Mouse (Mus musculus): ENCODE measurements at regions not wholly inside any gene's neighbourhood (a gene's known extent, or its start where the extent isn't known, plus 50 kb on each side); places are given as distances from the start of the nearest gene placed in this dataset.

DNA sequence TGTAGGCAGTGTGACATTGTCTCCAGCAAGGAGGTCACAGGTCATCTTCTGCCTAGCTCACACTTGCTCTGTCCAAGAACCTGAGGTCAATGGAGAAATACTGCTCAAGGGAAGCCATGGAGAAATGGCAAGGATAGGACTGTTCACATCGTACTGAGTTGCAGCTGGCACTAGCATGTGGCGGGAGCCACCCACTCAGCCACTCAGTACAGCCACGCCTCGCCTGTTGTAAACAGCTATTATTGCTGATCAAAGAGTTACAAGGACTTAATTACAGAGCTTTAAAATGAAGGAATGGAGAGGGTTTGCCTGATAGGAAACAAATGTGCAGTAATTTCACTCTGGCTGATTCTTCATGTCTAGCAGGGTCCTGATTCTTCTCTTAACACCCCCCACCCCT lies 64.8 kb downstream of the Dll1 start:
- no peaks in the 10 kb centered on the region for H3K4me1 ChIP-seq (replicated peaks; ENCODE audit: control insufficient read depth, insufficient read depth, low read length)
- ATAC-seq (ENCODE audit: low FRiP score) (no peak), DNase-seq (ENCODE audit: low spot score) (no peak)
- H3K36me3 ChIP-seq (replicated peaks; ENCODE audit: control insufficient read depth, insufficient read depth) = no peaks in the 10 kb centered on the region
- no peak overlapping the region for H3K4me2 ChIP-seq (replicated peaks)
- no peak overlapping the region for H3K4me3 ChIP-seq (replicated peaks; ENCODE audit: low read length)
- no peaks in the 10 kb centered on the region for H3K27me3 ChIP-seq (ENCODE audit: control insufficient read depth, insufficient read depth, low read length)
- 78% methylated on average over 4 of the region's 4 CpGs for WGBS
- H3K27ac ChIP-seq = no peak overlapping the region
- H3K9me3 ChIP-seq (ENCODE audit: control insufficient read depth, low read length) = no peaks in the 10 kb centered on the region
- no peak overlapping the region for H3K9ac ChIP-seq

DNA sequence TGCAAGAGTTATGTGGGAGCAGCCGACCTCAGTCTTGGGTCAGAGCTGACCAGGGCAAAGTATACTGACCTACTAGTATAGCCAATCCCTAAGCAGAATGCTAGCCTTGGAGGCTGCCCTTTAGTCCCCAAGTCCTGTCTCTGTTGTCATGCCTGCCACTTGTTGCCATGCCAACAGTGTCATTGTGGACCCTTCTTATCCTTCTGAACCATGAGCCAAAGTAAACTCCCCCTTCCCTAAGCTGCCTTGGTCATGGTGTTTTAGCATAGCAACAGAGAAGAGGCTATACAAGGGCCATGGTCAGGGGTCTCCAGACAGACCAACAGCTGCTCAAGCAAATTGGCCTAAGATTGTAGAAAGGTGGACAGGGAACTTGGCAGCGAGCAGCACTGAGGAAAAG lies 66.2 kb downstream of the Dll1 start:
- Histone ChIP-seq H3K9me3 (ENCODE audit: control insufficient read depth, low read length) (no peaks in the 10 kb centered on the region), H3K36me3 (replicated peaks; ENCODE audit: control insufficient read depth, insufficient read depth) (no peaks in the 10 kb centered on the region), H3K9ac (no peak overlapping the region), H3K4me1 (replicated peaks; ENCODE audit: control insufficient read depth, insufficient read depth, low read length) (no peaks in the 10 kb centered on the region), H3K4me2 (replicated peaks) (no peak overlapping the region), H3K27ac (no peak overlapping the region), H3K4me3 (replicated peaks; ENCODE audit: low read length) (no peak overlapping the region), H3K27me3 (ENCODE audit: control insufficient read depth, insufficient read depth, low read length) (no peaks in the 10 kb centered on the region)
- 54% methylated on average over 2 of the region's 2 CpGs for WGBS
- no peak for ATAC-seq (ENCODE audit: low FRiP score)
- DNase-seq (ENCODE audit: low spot score) = no peak

DNA sequence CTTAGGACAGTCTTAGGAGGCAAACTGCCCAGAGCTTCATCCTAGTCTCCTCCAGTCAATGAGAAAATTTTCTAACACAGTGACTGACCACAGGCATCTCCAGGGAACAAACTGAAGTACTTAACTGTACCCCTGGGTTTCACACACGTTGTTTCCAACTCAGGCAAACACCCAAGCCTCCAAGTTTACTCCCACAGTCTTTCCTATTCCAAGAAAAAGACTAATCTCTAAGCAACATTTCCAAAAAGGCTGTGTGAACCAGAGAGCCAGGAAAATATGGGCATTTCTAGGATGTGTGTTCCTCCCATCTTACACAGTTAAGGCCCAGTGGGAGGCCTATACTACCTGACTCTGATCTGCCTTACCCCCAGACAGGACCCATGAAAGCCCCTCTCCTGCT lies 74.6 kb downstream of the Dll1 start:
- H3K27ac ChIP-seq = no peak overlapping the region
- DNase-seq (ENCODE audit: low spot score) (no peak), ATAC-seq (ENCODE audit: low FRiP score) (no peak)
- H3K27me3 ChIP-seq (ENCODE audit: control insufficient read depth, insufficient read depth, low read length) = no peaks in the 10 kb centered on the region
- H3K4me3 ChIP-seq (replicated peaks; ENCODE audit: low read length) = no peak overlapping the region
- H3K4me2 ChIP-seq (replicated peaks) = no peak overlapping the region
- H3K9ac ChIP-seq = no peak overlapping the region
- 59% methylated on average over 1 of the region's 1 CpGs for WGBS
- no peaks in the 10 kb centered on the region for H3K9me3 ChIP-seq (ENCODE audit: control insufficient read depth, low read length)
- H3K4me1 ChIP-seq (replicated peaks; ENCODE audit: control insufficient read depth, insufficient read depth, low read length) = no peaks in the 10 kb centered on the region
- H3K36me3 ChIP-seq (replicated peaks; ENCODE audit: control insufficient read depth, insufficient read depth) = no peaks in the 10 kb centered on the region

DNA sequence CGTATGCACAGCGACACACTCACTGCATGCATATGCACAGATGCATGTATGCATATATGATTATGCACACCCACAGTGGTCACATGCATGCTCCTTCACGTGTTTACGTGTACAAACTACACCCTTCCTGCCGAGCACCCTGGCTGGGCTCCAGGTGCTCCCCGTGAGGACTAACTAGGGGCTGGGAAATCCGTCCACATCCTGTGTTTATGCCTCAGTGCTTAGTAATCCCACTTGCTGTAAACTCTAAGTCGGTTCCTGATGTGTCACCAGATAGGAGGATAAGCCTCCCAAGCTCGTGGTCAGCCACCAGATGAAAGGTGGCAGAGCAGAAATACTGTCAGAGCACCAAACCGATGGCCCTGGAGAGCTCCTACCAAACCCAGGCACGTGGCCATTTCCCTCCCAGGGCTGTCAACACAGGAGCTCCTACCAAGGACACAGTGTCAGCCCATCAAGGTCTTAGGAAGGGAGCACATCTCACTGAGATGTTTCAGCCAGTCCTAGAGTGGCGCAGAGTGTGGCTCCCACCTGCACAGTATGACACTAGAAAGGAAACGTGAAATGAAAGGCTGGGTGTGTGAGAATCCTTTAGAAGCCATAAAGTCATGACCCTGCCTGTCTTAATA lies 76.8 kb downstream of the Dll1 start:
- Histone ChIP-seq H3K4me3 (replicated peaks; ENCODE audit: low read length) (no peak overlapping the region), H3K36me3 (replicated peaks; ENCODE audit: control insufficient read depth, insufficient read depth) (no peaks in the 10 kb centered on the region), H3K27me3 (ENCODE audit: control insufficient read depth, insufficient read depth, low read length) (no peaks in the 10 kb centered on the region), H3K9me3 (ENCODE audit: control insufficient read depth, low read length) (no peaks in the 10 kb centered on the region), H3K27ac (no peak overlapping the region), H3K9ac (no peak overlapping the region), H3K4me2 (replicated peaks) (no peak overlapping the region), H3K4me1 (replicated peaks; ENCODE audit: control insufficient read depth, insufficient read depth, low read length) (no peaks in the 10 kb centered on the region)
- DNase-seq (ENCODE audit: low spot score) (no peak), ATAC-seq (ENCODE audit: low FRiP score) (no peak)
- WGBS = 80% methylated on average over 13 of the region's 13 CpGs

DNA sequence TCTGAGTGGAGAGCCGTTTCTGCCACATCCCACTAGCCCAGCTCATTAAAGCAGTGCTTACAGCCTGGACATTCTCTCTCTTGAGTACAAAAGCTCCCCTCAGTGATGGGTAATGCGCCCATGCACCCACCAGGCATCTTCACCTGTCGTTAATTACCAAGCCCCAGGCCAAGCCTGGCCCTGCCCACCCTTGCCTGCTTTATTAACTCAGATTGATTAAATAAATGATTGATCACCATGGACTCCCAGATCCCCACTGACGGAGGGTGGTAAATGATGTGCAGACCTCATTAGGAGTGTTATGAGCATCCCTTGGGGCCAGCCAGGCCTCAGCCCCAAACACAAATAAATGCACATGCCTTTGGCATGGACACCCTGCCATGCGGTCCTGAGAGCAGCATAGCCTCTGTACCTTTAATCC lies 82.5 kb downstream of the Dll1 start:
- Histone ChIP-seq H3K9me3 (ENCODE audit: control insufficient read depth, low read length) (no peaks in the 10 kb centered on the region), H3K27me3 (ENCODE audit: control insufficient read depth, insufficient read depth, low read length) (no peaks in the 10 kb centered on the region), H3K9ac (no peak overlapping the region), H3K4me1 (replicated peaks; ENCODE audit: control insufficient read depth, insufficient read depth, low read length) (no peaks in the 10 kb centered on the region), H3K4me2 (replicated peaks) (no peak overlapping the region), H3K27ac (no peak overlapping the region), H3K4me3 (replicated peaks; ENCODE audit: low read length) (no peak overlapping the region), H3K36me3 (replicated peaks; ENCODE audit: control insufficient read depth, insufficient read depth) (no peaks in the 10 kb centered on the region)
- DNase-seq (ENCODE audit: low spot score) = no peak
- WGBS = 34% methylated on average over 5 of the region's 5 CpGs
- peak; percentile 53; the same call in 1 of the 2 replicates for ATAC-seq (ENCODE audit: low FRiP score)

DNA sequence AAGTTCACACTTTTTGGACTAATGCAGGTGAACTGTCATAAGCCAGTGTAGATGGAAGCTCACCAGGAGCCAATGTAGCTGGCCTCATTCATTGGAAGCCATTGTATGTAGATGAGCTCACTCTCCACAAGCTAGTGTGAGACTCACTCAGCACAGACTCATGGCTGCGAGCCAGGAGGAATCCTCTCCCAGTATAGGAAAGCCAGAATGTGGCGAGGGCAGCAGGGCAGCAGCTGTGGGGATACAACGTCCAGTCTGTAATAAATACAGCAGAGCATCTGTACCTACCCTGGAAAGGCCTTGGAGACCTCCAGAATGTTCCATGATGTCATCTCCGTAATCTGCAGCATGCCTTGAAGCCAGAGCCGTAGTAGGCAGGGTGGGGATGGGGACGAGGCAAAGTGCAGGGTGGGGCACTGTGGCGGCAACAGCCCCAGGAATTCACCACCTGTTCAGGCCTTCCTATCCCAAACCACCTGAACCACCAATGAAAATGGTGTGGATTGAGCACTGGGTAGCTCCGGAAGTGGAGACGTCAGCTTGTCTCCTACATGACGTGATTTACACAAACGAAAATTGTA lies 84.1 kb downstream of the Dll1 start:
- Histone ChIP-seq H3K4me1 (replicated peaks; ENCODE audit: control insufficient read depth, insufficient read depth, low read length) (no peaks in the 10 kb centered on the region), H3K4me2 (replicated peaks) (no peak overlapping the region), H3K9me3 (ENCODE audit: control insufficient read depth, low read length) (no peaks in the 10 kb centered on the region), H3K36me3 (replicated peaks; ENCODE audit: control insufficient read depth, insufficient read depth) (no peaks in the 10 kb centered on the region), H3K4me3 (replicated peaks; ENCODE audit: low read length) (no peak overlapping the region), H3K27me3 (ENCODE audit: control insufficient read depth, insufficient read depth, low read length) (no peaks in the 10 kb centered on the region), H3K27ac (no peak overlapping the region), H3K9ac (no peak overlapping the region)
- WGBS = 85% methylated on average over 11 of the region's 11 CpGs
- ATAC-seq (ENCODE audit: low FRiP score) (no peak), DNase-seq (ENCODE audit: low spot score) (no peak)

DNA sequence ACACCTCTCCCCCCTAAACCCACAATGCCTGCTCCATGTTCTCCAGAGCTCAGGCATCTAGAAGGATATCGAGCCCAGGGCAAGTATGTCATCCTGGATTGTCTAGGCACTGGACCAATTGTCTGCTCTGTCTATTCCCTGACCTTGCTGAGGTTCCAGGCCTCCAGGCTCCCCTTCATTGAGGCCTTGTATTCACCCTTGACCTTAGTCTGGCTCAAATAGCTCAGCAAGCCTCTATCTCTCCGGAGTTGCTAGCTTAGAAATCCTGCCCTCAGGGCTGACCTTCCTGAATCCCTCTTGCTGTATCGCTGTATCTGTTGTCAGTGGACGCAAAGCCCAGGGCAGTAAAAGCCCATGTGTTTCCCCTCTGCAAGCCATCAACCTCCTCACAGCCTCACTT lies 85.0 kb downstream of the Dll1 start:
- DNase-seq (ENCODE audit: low spot score) (no peak), ATAC-seq (ENCODE audit: low FRiP score) (no peak)
- no peaks in the 10 kb centered on the region for H3K36me3 ChIP-seq (replicated peaks; ENCODE audit: control insufficient read depth, insufficient read depth)
- H3K27ac ChIP-seq = no peak overlapping the region
- WGBS = 53% methylated on average over 4 of the region's 4 CpGs
- no peaks in the 10 kb centered on the region for H3K4me1 ChIP-seq (replicated peaks; ENCODE audit: control insufficient read depth, insufficient read depth, low read length)
- H3K4me2 ChIP-seq (replicated peaks) = no peak overlapping the region
- H3K4me3 ChIP-seq (replicated peaks; ENCODE audit: low read length) = no peak overlapping the region
- H3K9me3 ChIP-seq (ENCODE audit: control insufficient read depth, low read length) = no peaks in the 10 kb centered on the region
- no peaks in the 10 kb centered on the region for H3K27me3 ChIP-seq (ENCODE audit: control insufficient read depth, insufficient read depth, low read length)
- no peak overlapping the region for H3K9ac ChIP-seq

DNA sequence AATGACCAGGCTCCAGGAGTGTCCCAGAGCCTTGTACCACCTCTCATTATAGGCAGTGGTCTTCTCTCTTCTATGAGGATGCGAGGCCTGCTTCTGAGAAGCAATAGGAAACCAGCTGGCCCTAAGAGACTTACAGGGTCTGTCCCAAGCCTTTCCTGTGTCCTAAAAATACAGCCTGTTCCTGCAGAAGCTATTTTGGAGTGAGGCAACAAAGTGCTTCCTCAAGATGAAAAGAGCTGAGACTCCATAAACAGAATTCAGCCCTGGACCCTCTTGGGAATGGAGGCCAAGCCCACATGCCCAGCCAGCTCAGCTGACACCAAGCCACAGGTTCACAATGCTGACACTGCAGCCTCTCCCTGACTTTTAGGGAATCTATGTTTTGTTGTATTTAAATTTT lies 86.3 kb downstream of the Dll1 start:
- Histone ChIP-seq H3K9me3 (ENCODE audit: control insufficient read depth, low read length) (no peaks in the 10 kb centered on the region), H3K27me3 (ENCODE audit: control insufficient read depth, insufficient read depth, low read length) (no peaks in the 10 kb centered on the region), H3K4me2 (replicated peaks) (no peak overlapping the region), H3K36me3 (replicated peaks; ENCODE audit: control insufficient read depth, insufficient read depth) (no peaks in the 10 kb centered on the region), H3K27ac (no peak overlapping the region), H3K4me1 (replicated peaks; ENCODE audit: control insufficient read depth, insufficient read depth, low read length) (no peaks in the 10 kb centered on the region), H3K9ac (no peak overlapping the region), H3K4me3 (replicated peaks; ENCODE audit: low read length) (no peak overlapping the region)
- ATAC-seq (ENCODE audit: low FRiP score) = no peak
- 82% methylated on average over 1 of the region's 1 CpGs for WGBS
- DNase-seq (ENCODE audit: low spot score) = no peak

DNA sequence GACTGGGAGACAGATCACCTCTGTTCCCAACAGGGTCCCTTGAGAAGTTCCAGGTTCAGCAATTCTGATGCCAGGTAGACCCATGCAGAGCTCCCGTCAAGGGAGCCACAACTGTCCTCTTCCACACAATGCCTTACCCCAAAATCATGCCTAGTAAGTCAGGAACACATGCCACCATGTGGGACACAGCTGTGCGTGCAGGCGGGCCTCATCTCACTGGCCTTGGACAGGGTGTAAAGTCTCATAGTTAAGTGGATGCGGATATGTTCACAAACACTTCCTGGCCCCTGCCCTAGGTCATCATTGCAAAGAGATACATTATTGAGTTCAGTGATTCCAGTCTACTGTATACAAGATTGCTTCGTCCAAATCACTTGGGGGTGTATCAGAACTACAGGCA lies 87.6 kb downstream of the Dll1 start:
- Histone ChIP-seq H3K4me3 (replicated peaks; ENCODE audit: low read length) (no peak overlapping the region), H3K36me3 (replicated peaks; ENCODE audit: control insufficient read depth, insufficient read depth) (no peaks in the 10 kb centered on the region), H3K9me3 (ENCODE audit: control insufficient read depth, low read length) (no peaks in the 10 kb centered on the region), H3K9ac (no peak overlapping the region), H3K27me3 (ENCODE audit: control insufficient read depth, insufficient read depth, low read length) (no peaks in the 10 kb centered on the region), H3K4me2 (replicated peaks) (no peak overlapping the region), H3K27ac (no peak overlapping the region), H3K4me1 (replicated peaks; ENCODE audit: control insufficient read depth, insufficient read depth, low read length) (no peaks in the 10 kb centered on the region)
- ATAC-seq (ENCODE audit: low FRiP score) (no peak), DNase-seq (ENCODE audit: low spot score) (no peak)
- 93% methylated on average over 5 of the region's 5 CpGs for WGBS

DNA sequence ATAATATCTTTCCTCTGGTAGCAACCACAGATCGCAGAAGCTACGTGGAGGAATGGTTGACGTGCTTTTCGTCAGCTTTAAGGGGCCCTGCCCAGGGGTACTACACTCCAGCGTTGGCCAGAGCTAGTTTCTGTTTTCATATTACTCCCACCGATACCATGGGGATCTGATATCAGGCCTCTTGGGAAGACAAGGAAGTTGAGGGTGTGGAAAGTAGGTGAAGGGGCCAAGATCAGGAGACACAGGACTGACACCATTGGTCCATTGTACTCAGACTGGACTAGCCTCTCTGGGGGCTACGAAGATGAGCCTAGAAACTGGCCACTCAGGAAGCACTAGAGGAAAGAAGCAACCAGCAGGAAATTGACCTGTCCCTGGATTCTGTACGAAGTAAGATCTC lies 88.0 kb downstream of the Dll1 start:
- DNase-seq (ENCODE audit: low spot score) (no peak), ATAC-seq (ENCODE audit: low FRiP score) (no peak)
- no peaks in the 10 kb centered on the region for H3K9me3 ChIP-seq (ENCODE audit: control insufficient read depth, low read length)
- no peak overlapping the region for H3K4me3 ChIP-seq (replicated peaks; ENCODE audit: low read length)
- no peak overlapping the region for H3K27ac ChIP-seq
- H3K4me2 ChIP-seq (replicated peaks) = no peak overlapping the region
- H3K27me3 ChIP-seq (ENCODE audit: control insufficient read depth, insufficient read depth, low read length) = no peaks in the 10 kb centered on the region
- H3K9ac ChIP-seq = no peak overlapping the region
- no peaks in the 10 kb centered on the region for H3K4me1 ChIP-seq (replicated peaks; ENCODE audit: control insufficient read depth, insufficient read depth, low read length)
- H3K36me3 ChIP-seq (replicated peaks; ENCODE audit: control insufficient read depth, insufficient read depth) = no peaks in the 10 kb centered on the region
- WGBS = 91% methylated on average over 8 of the region's 8 CpGs

All from hindbrain, embryonic 14.5 days (tissue).